Mouse (Mus musculus) bone marrow, adult 2 months (tissue): ENCODE measurements around the gene Tmem239.

Source experiments
- CTCF ChIP-seq: fragments of 200-500 bp; IDR thresholded peaks from 2 replicates; pipeline ENCODE4 v1.5.1; 2011; ENCODE audit warnings: low read length, control low read depth; ENCODE audit not compliant: control insufficient read depth, insufficient read depth
- POLR2A ChIP-seq: fragments of 200-500 bp; IDR thresholded peaks from 2 replicates; pipeline ENCODE4 v1.6.1; 2011; ENCODE audit warnings: low read depth, mild to moderate bottlenecking, control low read depth, low read length, borderline replicate concordance; ENCODE audit not compliant: control insufficient read depth

- TF ChIP-seq POLR2A (no peak), CTCF (no peak)
These were observed 24.2 kb downstream of the Tmem239 start for GRCm38 (mm10) chr2:130430484-130430883.
